Mouse (Mus musculus) liver, embryonic 14.5 days (tissue): Measurements from ENCODE around the gene Tmtc1.

ENCODE experiments used
- CTCF ChIP-seq: IDR thresholded peaks from 2 replicates; pipeline ENCODE4 v1.5.1; 2016; ENCODE audit warnings: antibody characterized with exemption, low read depth, control low read depth
- EP300 ChIP-seq: IDR thresholded peaks from 2 replicates; pipeline ENCODE4 v1.6.1; 2016; ENCODE audit warnings: antibody characterized with exemption, low read depth

GRCm38 (mm10) chr6:148185694-148186093 lies 258.5 kb downstream of the Tmtc1 start:
- TF ChIP-seq CTCF (no peak), EP300 (no peak)
